Mouse (Mus musculus): ENCODE results near the gene Olfr318.
"Not testable (repeated sequence)": the region's sequence is repeated elsewhere in the genome, so short reads cannot be mapped to it uniquely, and the experiment has no call there.

Gene Olfr318

GRCm38 (mm10) chr11:58723914-58724313, at the start of gene Olfr318:
TSS of gene Olfr318 (minus strand) at chr11:58724014.
- DNase-seq (ENCODE audit: low read depth, low spot score) = no peak

GRCm38 (mm10) chr11:58772888-58773287, 49.1 kb upstream of the Olfr318 start, which contains the start of gene Olfr315:
TSS of gene Olfr315 (plus strand) at chr11:58773188.
- DNase-seq (ENCODE audit: low read depth, low spot score) = no peak

GRCm38 (mm10) chr11:58752434-58752833, 28.6 kb upstream of the Olfr318 start, which contains the start of gene Olfr316:
TSS of gene Olfr316 (plus strand) at chr11:58752734.
- DNase-seq (ENCODE audit: low read depth, low spot score) = no peak

- not testable (repeated sequence) for DNase-seq (ENCODE audit: low read depth, low spot score)
Observed at GRCm38 (mm10) chr11:58751096-58751495, 27.3 kb upstream of the Olfr318 start.

GRCm38 (mm10) chr11:58738792-58739262, 15.0 kb upstream of the Olfr318 start, which contains the start of gene Olfr317:
TSS of gene Olfr317 (minus strand) at chr11:58739212.
- DNase-seq (ENCODE audit: low read depth, low spot score) = no peak

- DNase-seq (ENCODE audit: low read depth, low spot score) = no peak
Observed at GRCm38 (mm10) chr11:58733372-58733771, 9.6 kb upstream of the Olfr318 start.

GRCm38 (mm10) chr11:58727896-58728650, 4.3 kb upstream of the Olfr318 start:
- DNase-seq (ENCODE audit: low read depth, low spot score) = not testable (repeated sequence)

GRCm38 (mm10) chr11:58719701-58720100, 4.1 kb downstream of the Olfr318 start:
- no peak for DNase-seq (ENCODE audit: low read depth, low spot score)

GRCm38 (mm10) chr11:58717723-58718122, 6.1 kb downstream of the Olfr318 start:
- not testable (repeated sequence) for DNase-seq (ENCODE audit: low read depth, low spot score)

- DNase-seq (ENCODE audit: low read depth, low spot score) = no peak
Observed at GRCm38 (mm10) chr11:58709086-58709485, 14.7 kb downstream of the Olfr318 start.

- DNase-seq (ENCODE audit: low read depth, low spot score) = no peak
Observed at GRCm38 (mm10) chr11:58698862-58699261, 25.0 kb downstream of the Olfr318 start, which contains the start of gene Olfr319. TSS of gene Olfr319 (plus strand) at chr11:58699162.

- DNase-seq (ENCODE audit: low read depth, low spot score) = no peak
Observed at GRCm38 (mm10) chr11:58680799-58681198, 43.0 kb downstream of the Olfr318 start, which contains the start of gene Olfr320. TSS of gene Olfr320 (plus strand) at chr11:58681099.

- no peak for DNase-seq (ENCODE audit: low read depth, low spot score)
Observed at GRCm38 (mm10) chr11:58671825-58672224, 52.0 kb downstream of the Olfr318 start.

GRCm38 (mm10) chr11:58669252-58669651, 54.6 kb downstream of the Olfr318 start:
- DNase-seq (ENCODE audit: low read depth, low spot score) = no peak
